Mouse (Mus musculus) forebrain, embryonic 10.5 days (tissue): ENCODE measurements around the gene Amt. TPM values are rescaled to one million over a fixed set of nuclear protein-coding genes. Genes with fewer than 3 reads are reported as not detected.

ENCODE experiments used
- DNase-seq: peaks from one replicate; pipeline ENCODE4 v3.0.0-alpha.2; 2017; ENCODE audit warnings: low spot score; ENCODE audit errors: extremely low spot score
- H3K27ac ChIP-seq: fragments of 300-500 bp; sonication (generic); 2 replicates; pipeline ENCODE4 v1.5.1; 2016; ENCODE audit warnings: mild to moderate bottlenecking
- H3K27me3 ChIP-seq: fragments of 300-500 bp; sonication (generic); 2 replicates; pipeline ENCODE4 v1.6.1; 2016; ENCODE audit warnings: mild to moderate bottlenecking; ENCODE audit not compliant: poor library complexity, severe bottlenecking
- H3K36me3 ChIP-seq: fragments of 300-500 bp; sonication (generic); replicated peaks from 2 replicates; pipeline ENCODE4 v1.6.1; 2016; ENCODE audit warnings: mild to moderate bottlenecking, moderate library complexity
- H3K4me1 ChIP-seq: fragments of 300-500 bp; sonication (generic); 2 replicates; pipeline ENCODE4 v1.6.1; 2016
- H3K4me3 ChIP-seq: fragments of 300-500 bp; sonication (generic); 2 replicates; pipeline ENCODE4 v1.5.1; 2016; ENCODE audit warnings: mild to moderate bottlenecking, moderate library complexity
- H3K9me3 ChIP-seq: fragments of 300-500 bp; sonication (generic); 2 replicates; pipeline ENCODE4 v1.6.1; 2016; ENCODE audit warnings: mild to moderate bottlenecking, moderate library complexity
- WGBS: fragments of 180-500 bp; shearing (Covaris S2); methylation state at CpG from one replicate; pipeline ENCODE4 v1.1.7; 2016; 5-methylcytosine and 5-hydroxymethylcytosine counted together
- polyA plus RNA-seq: library from polyadenylated mRNA; unstranded; fragments of >200 nt; fragmentation: Nextera tagmentation; extraction: Ambion mirVana; gene quantifications from 2 replicates; pipeline ENCODE4 v1.2.1, GENCODE M21; 2016

The Amt gene
- polyA plus RNA-seq, 1 experiment from 2014 or later = 34.8 TPM

DNA sequence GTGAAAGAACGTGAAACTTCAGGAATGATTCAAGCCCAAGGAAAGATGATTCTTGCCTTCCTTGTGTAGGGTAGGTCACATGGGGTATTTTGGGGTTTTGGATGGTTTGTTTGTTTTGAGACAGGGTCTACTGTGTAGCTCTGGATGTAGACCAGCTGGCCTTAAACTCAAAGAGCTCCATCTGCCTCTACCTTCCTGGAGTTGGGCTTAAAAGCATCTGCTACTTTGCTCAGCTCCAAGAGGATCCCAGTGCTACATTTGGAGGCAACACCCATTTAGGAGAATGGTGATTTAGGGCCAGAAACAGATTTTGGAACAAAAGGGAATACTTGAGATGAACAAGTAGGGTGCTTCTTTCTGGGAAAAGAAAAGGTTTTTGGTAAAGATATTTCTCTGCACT, 28.1 kb downstream of the Amt start:
- H3K27ac ChIP-seq = no peak overlapping the region
- no peaks in the 10 kb centered on the region for H3K9me3 ChIP-seq
- H3K4me3 ChIP-seq = no peak overlapping the region
- WGBS = 94% methylated on average over 1 of the region's 1 CpGs
- peaks cover 93% of the 10 kb centered on the region for H3K36me3 ChIP-seq
- no peak for DNase-seq
- H3K4me1 ChIP-seq = no peaks in the 10 kb centered on the region
- H3K27me3 ChIP-seq = no peaks in the 10 kb centered on the region

- no peak for DNase-seq
- H3K27me3 ChIP-seq = no peaks in the 10 kb centered on the region
- H3K4me3 ChIP-seq = no peak overlapping the region
- no peaks in the 10 kb centered on the region for H3K9me3 ChIP-seq
- H3K4me1 ChIP-seq = no peaks in the 10 kb centered on the region
- no peak overlapping the region for H3K27ac ChIP-seq
- peaks cover 93% of the 10 kb centered on the region for H3K36me3 ChIP-seq
- WGBS = 95% methylated on average over 2 of the region's 2 CpGs
Measured at GRCm38 (mm10) chr9:108325811-108326210, 29.2 kb downstream of the Amt start.

GRCm38 (mm10) chr9:108337848-108338550, 41.3 kb downstream of the Amt start:
- Histone ChIP-seq H3K27me3 (no peaks in the 10 kb centered on the region), H3K4me1 (peaks cover 41% of the 10 kb centered on the region), H3K27ac (peak overlapping the region; percentile 92), H3K9me3 (no peaks in the 10 kb centered on the region), H3K36me3 (peaks cover 66% of the 10 kb centered on the region), H3K4me3 (peak overlapping the region; percentile 68)
- no peak for DNase-seq
- 70% methylated on average over 10 of the region's 10 CpGs for WGBS

DNA sequence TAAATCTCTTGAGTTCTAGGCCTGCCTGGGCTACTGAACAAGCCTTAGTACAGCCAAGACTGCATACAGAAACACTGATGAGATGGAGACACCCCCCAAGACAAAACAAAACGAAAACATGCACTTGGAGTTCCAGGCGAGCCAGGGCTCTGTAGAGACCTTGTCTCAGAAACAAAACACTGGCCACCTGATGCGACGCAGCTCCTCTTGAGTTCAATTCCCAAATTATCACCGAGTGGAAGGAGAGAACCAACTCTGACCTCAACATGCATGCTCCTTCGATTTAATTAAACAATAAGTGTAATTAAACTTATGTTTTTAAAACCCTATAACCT, 41.9 kb downstream of the Amt start:
- DNase-seq = no peak
- WGBS = 32% methylated on average over 6 of the region's 6 CpGs
- Histone ChIP-seq H3K36me3 (peaks cover 62% of the 10 kb centered on the region), H3K4me1 (peaks cover 41% of the 10 kb centered on the region), H3K9me3 (no peaks in the 10 kb centered on the region), H3K27me3 (no peaks in the 10 kb centered on the region), H3K4me3 (peak overlapping the region; percentile 68), H3K27ac (peak overlapping the region; percentile 92)

GRCm38 (mm10) chr9:108338886-108339781, 42.5 kb downstream of the Amt start, which contains the start of gene Gpx1:
Gene Gpx1, plus strand, starts transcription at chr9:108338903.
- peaks cover 56% of the 10 kb centered on the region for H3K36me3 ChIP-seq
- peaks cover 41% of the 10 kb centered on the region for H3K4me1 ChIP-seq
- H3K4me3 ChIP-seq = peak within 1 kb of the TSS; percentile 68
- H3K9me3 ChIP-seq = no peaks in the 10 kb centered on the region
- H3K27ac ChIP-seq = peak within 1 kb of the TSS; percentile 92
- WGBS = under 1% methylated on average over 49 of the region's 49 CpGs
- H3K27me3 ChIP-seq = no peaks in the 10 kb centered on the region
- DNase-seq = peak; percentile 91

- H3K9me3 ChIP-seq = no peaks in the 10 kb centered on the region
- peak overlapping the region; percentile 92 for H3K27ac ChIP-seq
- no peak for DNase-seq
- H3K4me3 ChIP-seq = peak overlapping the region; percentile 68
- 18% methylated on average over 20 of the region's 20 CpGs for WGBS
- peaks cover 41% of the 10 kb centered on the region for H3K4me1 ChIP-seq
- peaks cover 48% of the 10 kb centered on the region for H3K36me3 ChIP-seq
- no peaks in the 10 kb centered on the region for H3K27me3 ChIP-seq
Measured at GRCm38 (mm10) chr9:108339886-108340257, 43.2 kb downstream of the Amt start.

- peaks cover 42% of the 10 kb centered on the region for H3K36me3 ChIP-seq
- peaks cover 41% of the 10 kb centered on the region for H3K4me1 ChIP-seq
- no peaks in the 10 kb centered on the region for H3K27me3 ChIP-seq
- DNase-seq = no peak
- peak overlapping the region; percentile 92 for H3K27ac ChIP-seq
- peak overlapping the region; percentile 68 for H3K4me3 ChIP-seq
- no peaks in the 10 kb centered on the region for H3K9me3 ChIP-seq
- WGBS = 74% methylated on average over 10 of the region's 10 CpGs
Measured at GRCm38 (mm10) chr9:108340258-108341138, 43.8 kb downstream of the Amt start.

DNA sequence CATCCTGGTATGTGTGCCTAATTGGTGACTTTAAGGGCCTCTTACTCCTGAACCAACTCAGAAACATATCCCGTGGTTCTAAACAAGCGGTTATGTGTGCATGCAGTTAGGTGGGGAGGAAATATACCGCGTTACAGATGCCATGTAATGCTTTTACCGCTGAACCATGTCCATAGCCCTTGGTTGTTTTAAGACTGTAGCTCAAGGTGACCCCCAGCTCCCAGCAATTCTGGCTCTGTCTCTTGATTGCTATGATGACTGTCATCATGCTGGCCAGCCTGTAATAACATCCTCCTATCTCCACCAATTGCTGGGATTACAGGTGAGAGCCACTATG, 44.5 kb downstream of the Amt start:
- Histone ChIP-seq H3K4me3 (no peak overlapping the region), H3K36me3 (peaks cover 36% of the 10 kb centered on the region), H3K27ac (peak overlapping the region; percentile 36; the same call in 1 of the 2 replicates), H3K27me3 (no peaks in the 10 kb centered on the region), H3K4me1 (peaks cover 41% of the 10 kb centered on the region), H3K9me3 (no peaks in the 10 kb centered on the region)
- 91% methylated on average over 5 of the region's 5 CpGs for WGBS
- no peak for DNase-seq

DNA sequence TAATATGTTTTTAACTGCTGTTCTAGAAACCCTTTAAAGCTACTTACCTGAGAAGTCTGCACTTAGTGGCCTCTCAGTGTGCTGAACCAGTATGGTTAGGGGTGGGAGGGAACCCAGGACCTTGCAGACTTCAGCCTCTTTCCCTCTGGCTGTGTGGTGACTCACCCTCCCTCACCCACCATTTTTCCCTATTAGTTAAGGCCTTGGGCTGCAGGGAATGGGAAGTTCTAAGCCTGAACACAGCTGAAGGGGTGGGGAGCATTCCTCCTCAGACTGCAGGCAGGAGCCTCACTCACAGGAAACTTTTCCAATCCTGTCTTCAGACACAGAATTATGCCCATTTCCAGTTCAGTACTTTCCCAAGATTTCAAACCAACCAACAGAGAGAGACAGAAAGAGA, 45.1 kb downstream of the Amt start:
- Histone ChIP-seq H3K27me3 (no peaks in the 10 kb centered on the region), H3K27ac (peak overlapping the region; percentile 54; the same call in 1 of the 2 replicates), H3K9me3 (no peaks in the 10 kb centered on the region), H3K4me3 (no peak overlapping the region), H3K4me1 (peaks cover 45% of the 10 kb centered on the region), H3K36me3 (peaks cover 29% of the 10 kb centered on the region)
- DNase-seq = no peak

DNA sequence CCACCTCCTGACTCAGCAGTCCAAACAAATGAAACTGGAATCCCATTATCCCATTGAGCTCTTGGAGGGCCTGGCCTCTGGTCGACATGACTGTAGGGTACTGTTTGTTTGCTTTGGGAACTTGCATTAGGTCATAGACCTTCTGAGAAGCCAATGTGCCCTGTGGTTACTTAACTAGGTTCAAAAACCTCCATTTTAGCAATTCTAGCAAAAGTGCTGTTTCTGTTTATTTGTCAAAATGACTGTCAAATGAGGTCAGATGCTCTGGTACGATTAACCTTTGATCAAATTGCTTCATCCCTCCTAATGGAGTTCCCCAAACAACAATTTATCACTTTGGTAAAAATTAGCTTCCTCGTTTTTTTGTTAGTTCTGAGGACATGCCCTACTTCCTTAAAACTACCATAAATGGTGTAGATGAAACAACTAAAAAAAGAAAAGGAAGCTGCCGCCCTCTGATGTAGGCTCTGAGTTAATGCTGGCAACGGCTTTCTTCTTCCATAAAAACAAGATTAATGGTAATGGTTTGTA, 45.7 kb downstream of the Amt start:
- peak overlapping the region; percentile 54; the same call in 1 of the 2 replicates for H3K27ac ChIP-seq
- DNase-seq = no peak
- WGBS = 66% methylated on average over 5 of the region's 5 CpGs
- peaks cover 28% of the 10 kb centered on the region for H3K36me3 ChIP-seq
- peaks cover 50% of the 10 kb centered on the region for H3K4me1 ChIP-seq
- H3K4me3 ChIP-seq = no peak overlapping the region
- no peaks in the 10 kb centered on the region for H3K27me3 ChIP-seq
- H3K9me3 ChIP-seq = no peaks in the 10 kb centered on the region

- H3K4me3 ChIP-seq = no peak overlapping the region
- 79% methylated on average over 3 of the region's 3 CpGs for whole genome bisulfite sequencing
- peaks cover 20% of the 10 kb centered on the region for H3K36me3 ChIP-seq
- no peaks in the 10 kb centered on the region for H3K9me3 ChIP-seq
- peaks cover 44% of the 10 kb centered on the region for H3K4me1 ChIP-seq
- DNase-seq = no peak
- 0 out of 2 replicates have a peak overlapping the region, but pooled peaks have one; percentile 16 for H3K27ac ChIP-seq
- H3K27me3 ChIP-seq = no peaks in the 10 kb centered on the region
Measured at GRCm38 (mm10) chr9:108343331-108343730, 46.7 kb downstream of the Amt start.

- DNase-seq = no peak
- no peaks in the 10 kb centered on the region for H3K9me3 ChIP-seq
- H3K36me3 ChIP-seq = peaks cover 17% of the 10 kb centered on the region
- 97% methylated on average over 1 of the region's 1 CpGs for WGBS
- no peak overlapping the region for H3K4me3 ChIP-seq
- no peaks in the 10 kb centered on the region for H3K27me3 ChIP-seq
- H3K27ac ChIP-seq = 0 out of 2 replicates have a peak overlapping the region, but pooled peaks have one; percentile 16
- peaks cover 44% of the 10 kb centered on the region for H3K4me1 ChIP-seq
Measured at GRCm38 (mm10) chr9:108343835-108344234, 47.2 kb downstream of the Amt start.
